13 mouse cellular contexts compared by ENCODE assay signal in genomic region chr16:24433563-24433962, GRCm38 (mm10). TPM values are rescaled to one million over a fixed set of nuclear protein-coding genes. Genes with fewer than 3 reads are reported as not detected.
DNase-seq lines count a peak whose midpoint lies in the region; ATAC-seq and TF ChIP-seq lines count a peak whose summit lies in the region.
"Had no signal": no experiment of that assay in that cellular context is flagged by ENCODE, and none has a peak within 500 bp of the region (broad histone marks: within the 10 kb centered on the region; RNA-seq: fewer than 3 reads in every experiment).

No protein-coding gene starts in this region.

- H3K27me3 ChIP-seq in heart, embryonic 12.5 days (replicated peaks): no peaks in the 10 kb centered on the region
- no peaks in the 10 kb centered on the region for H3K27me3 ChIP-seq in lung, embryonic 16.5 days (ENCODE audit: control insufficient read depth, insufficient read depth, low read depth, low read length)
- H3K27me3 ChIP-seq in heart, postnatal 0 days (ENCODE audit: control insufficient read depth, insufficient read depth, low read length): no peaks in the 10 kb centered on the region
- H3K27me3 ChIP-seq: kidney, embryonic 15.5 days; limb, embryonic 15.5 days; midbrain, embryonic 12.5 days had no signal

- H3K9ac ChIP-seq in heart, embryonic 12.5 days: no peak overlapping the region
- no peak overlapping the region for H3K9ac ChIP-seq in lung, embryonic 16.5 days (ENCODE audit: low read length)
- H3K9ac ChIP-seq in heart, postnatal 0 days (replicated peaks; ENCODE audit: low read depth, low read length): no peak overlapping the region
- H3K9ac ChIP-seq: kidney, embryonic 15.5 days; limb, embryonic 15.5 days; midbrain, embryonic 12.5 days had no signal

- H3K4me2 ChIP-seq in heart, embryonic 12.5 days: no peak overlapping the region
- H3K4me2 ChIP-seq in lung, embryonic 16.5 days (ENCODE audit: low read depth, low read length): no peak overlapping the region
- H3K4me2 ChIP-seq in heart, postnatal 0 days (ENCODE audit: low read depth, low read length): no peak overlapping the region
- H3K4me2 ChIP-seq: kidney, embryonic 15.5 days; midbrain, embryonic 12.5 days had no signal

- 10% methylated on average over 7 of the region's 7 CpGs for WGBS in heart, embryonic 12.5 days
- 21% methylated on average over 7 of the region's 7 CpGs for WGBS in lung, embryonic 16.5 days
- 17% methylated on average over 7 of the region's 7 CpGs for WGBS in heart, postnatal 0 days

- peaks cover 85% of the 10 kb centered on the region for H3K4me1 ChIP-seq in heart, embryonic 12.5 days (replicated peaks)
- H3K4me1 ChIP-seq in lung, embryonic 16.5 days (replicated peaks; ENCODE audit: control insufficient read depth, insufficient read depth, low read length): peaks cover 20% of the 10 kb centered on the region
- peaks cover 52% of the 10 kb centered on the region for H3K4me1 ChIP-seq in heart, postnatal 0 days (ENCODE audit: control insufficient read depth, insufficient read depth)

- no peak for ATAC-seq in heart, embryonic 12.5 days (ENCODE audit: insufficient number of reproducible peaks, low FRiP score)
- peak; percentile 50; the same call in 1 of the 2 replicates for ATAC-seq in lung, embryonic 16.5 days (ENCODE audit: low read depth)
- ATAC-seq in heart, postnatal 0 days (ENCODE audit: insufficient read depth, low read depth): no peak
- ATAC-seq: forebrain, embryonic 14.5 days had no signal

- H3K27ac ChIP-seq in heart, embryonic 12.5 days (ENCODE audit: poor library complexity, severe bottlenecking): peak overlapping the region; percentile 93
- H3K27ac ChIP-seq in lung, embryonic 16.5 days (ENCODE audit: low read length): no peak overlapping the region
- H3K27ac ChIP-seq in heart, postnatal 0 days (ENCODE audit: low read depth): peak overlapping the region; percentile 96
- H3K27ac ChIP-seq: midbrain, embryonic 12.5 days had no signal

- TF ChIP-seq EP300 in heart, postnatal 0 days (IDR thresholded peaks at IDR 0.05; ENCODE audit: low read depth): no peak

- H3K9me3 ChIP-seq in heart, embryonic 12.5 days (replicated peaks): no peaks in the 10 kb centered on the region
- H3K9me3 ChIP-seq in lung, embryonic 16.5 days (ENCODE audit: control insufficient read depth, low read length): no peaks in the 10 kb centered on the region
- H3K9me3 ChIP-seq in heart, postnatal 0 days (replicated peaks; ENCODE audit: control insufficient read depth, low read length): no peaks in the 10 kb centered on the region
- H3K9me3 ChIP-seq: kidney, embryonic 15.5 days; limb, embryonic 15.5 days; midbrain, embryonic 12.5 days had no signal

- no peak overlapping the region for H3K4me3 ChIP-seq in heart, embryonic 12.5 days
- H3K4me3 ChIP-seq in lung, embryonic 16.5 days (ENCODE audit: low read length): no peak overlapping the region
- H3K4me3 ChIP-seq in heart, postnatal 0 days (ENCODE audit: low read depth, low read length): no peak overlapping the region
- H3K4me3 ChIP-seq: kidney, embryonic 15.5 days; limb, embryonic 15.5 days; midbrain, embryonic 12.5 days had no signal

- no peak for DNase-seq in heart, adult 18-20 months
- DNase-seq in lung, adult 18-20 months: no peak
- DNase-seq in heart, postnatal 0 days (ENCODE audit: low spot score): no peak
- DNase-seq in lung, postnatal 4 days: peak; percentile 39 to 40
- no peak for DNase-seq in neural tube, embryonic 10.5 days (ENCODE audit: extremely low spot score, low spot score)
- DNase-seq: right cerebral cortex, postnatal 25 days; thymus, postnatal 25 days had no signal

- H3K36me3 ChIP-seq in heart, embryonic 12.5 days: no peaks in the 10 kb centered on the region
- H3K36me3 ChIP-seq in lung, embryonic 16.5 days (ENCODE audit: control insufficient read depth, insufficient read depth, low read length): no peaks in the 10 kb centered on the region
- H3K36me3 ChIP-seq in heart, postnatal 0 days (replicated peaks; ENCODE audit: control insufficient read depth, insufficient read depth, low read length): no peaks in the 10 kb centered on the region
- H3K36me3 ChIP-seq: kidney, embryonic 15.5 days; limb, embryonic 15.5 days; midbrain, embryonic 12.5 days had no signal

- no peak for TF ChIP-seq CTCF in heart, postnatal 0 days (IDR thresholded peaks at IDR 0.05; ENCODE audit: low read depth)

RNA-seq across cellular contexts. Expression of gene Lpp, which starts 40.3 kb away (rescaled TPM):
- 50.0 and 58.0 TPM in 2 replicates for polyA plus RNA-seq in heart, embryonic 12.5 days (2016; fragmentation: Nextera tagmentation; extraction: Ambion mirVana)
- 10 to 100 TPM; 20.7 to 25.2 TPM for total RNA-seq in heart, adult 18-20 months (2021)
- polyA plus RNA-seq in lung, embryonic 16.5 days (2015; fragmentation: Nextera tagmentation; extraction: Ambion mirVana): 73.5 and 76.8 TPM in 2 replicates
- total RNA-seq in heart, postnatal 0 days (2014; rRNA removed; ENCODE audit: low replicate concordance): 56.2 and 77.4 TPM in 2 replicates
- 28.7 and 32.1 TPM in 2 replicates for polyA plus RNA-seq in heart, postnatal 0 days (2015; fragmentation: Nextera tagmentation; extraction: Ambion mirVana)

Comparison
In these comparisons a context has a peak if more than half of its experiments do, and no peak if none do; other contexts are left out.
1. DNase-seq: peak in lung, postnatal 4 days (2 of 2); none in heart, adult 18-20 months (0 of 2), lung, adult 18-20 months (0 of 2), heart, postnatal 0 days (single experiment) and neural tube, embryonic 10.5 days (single experiment).